Mouse (Mus musculus) skeletal muscle tissue, adult 2 months (tissue): ENCODE measurements around the gene Rab11fip5.

ENCODE experiments used
- DNase-seq: peaks from one replicate; pipeline ENCODE4 v3.0.0-alpha.2; 2012; ENCODE audit warnings: low read depth, low spot score

The Rab11fip5 gene

DNA sequence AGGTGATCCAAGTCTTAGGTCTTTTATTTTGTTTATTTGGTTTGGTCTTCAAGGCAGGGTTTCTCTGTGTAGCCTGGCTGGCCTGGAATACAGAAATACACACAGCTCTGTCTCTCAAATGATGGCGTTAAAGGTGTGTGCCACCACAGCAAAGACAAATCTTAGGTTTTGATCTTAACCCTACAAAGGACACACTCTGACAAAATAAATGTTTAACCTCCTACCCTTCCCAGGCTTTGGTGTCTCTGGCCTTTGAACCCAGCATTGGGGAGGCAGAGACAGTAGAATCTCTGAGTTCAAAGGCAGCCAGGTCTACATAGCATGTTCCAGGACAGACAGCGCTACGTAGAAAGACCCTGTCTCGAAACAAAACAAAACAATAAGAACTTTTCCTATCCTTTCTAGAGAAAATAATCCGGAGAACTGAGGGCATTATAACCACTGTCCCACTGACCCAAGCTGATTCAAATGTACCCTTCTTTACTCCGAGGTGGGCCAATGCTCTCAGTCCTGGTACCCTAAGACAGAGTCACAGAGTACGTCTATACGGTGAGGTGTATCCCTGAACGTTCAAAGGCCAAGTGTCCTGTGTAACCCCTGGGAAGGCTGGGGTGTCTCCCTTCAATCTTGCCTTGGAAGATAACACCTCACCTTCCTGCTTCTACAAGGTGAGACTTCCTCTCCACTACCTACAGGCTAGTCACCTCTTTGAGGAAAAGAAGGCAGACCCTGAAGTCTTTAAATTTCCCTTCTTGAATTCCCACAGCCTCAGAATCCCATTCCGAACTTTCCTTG is 1.2 kb downstream of the Rab11fip5 start:
- no peak for DNase-seq

DNA sequence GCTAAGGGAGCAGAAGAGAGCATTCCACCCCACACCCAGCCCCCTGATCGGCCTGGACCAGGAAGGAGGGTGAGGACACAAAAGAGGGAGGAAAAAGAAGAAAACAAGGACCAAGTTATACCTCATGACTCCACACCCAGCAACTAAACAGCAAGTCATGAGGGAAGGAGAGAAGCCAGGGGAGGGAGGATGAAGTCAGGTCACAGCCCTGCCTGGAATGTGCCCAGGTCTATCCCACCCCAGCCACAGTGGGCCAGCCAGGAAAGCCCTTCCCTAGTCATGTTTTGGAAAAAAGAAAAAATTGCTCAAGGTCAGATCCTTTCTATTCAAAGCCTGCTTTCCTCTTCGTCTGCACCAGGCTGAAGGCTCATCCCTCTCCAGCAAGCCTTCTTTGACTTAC is 1.9 kb downstream of the Rab11fip5 start:
- no peak for DNase-seq

DNA sequence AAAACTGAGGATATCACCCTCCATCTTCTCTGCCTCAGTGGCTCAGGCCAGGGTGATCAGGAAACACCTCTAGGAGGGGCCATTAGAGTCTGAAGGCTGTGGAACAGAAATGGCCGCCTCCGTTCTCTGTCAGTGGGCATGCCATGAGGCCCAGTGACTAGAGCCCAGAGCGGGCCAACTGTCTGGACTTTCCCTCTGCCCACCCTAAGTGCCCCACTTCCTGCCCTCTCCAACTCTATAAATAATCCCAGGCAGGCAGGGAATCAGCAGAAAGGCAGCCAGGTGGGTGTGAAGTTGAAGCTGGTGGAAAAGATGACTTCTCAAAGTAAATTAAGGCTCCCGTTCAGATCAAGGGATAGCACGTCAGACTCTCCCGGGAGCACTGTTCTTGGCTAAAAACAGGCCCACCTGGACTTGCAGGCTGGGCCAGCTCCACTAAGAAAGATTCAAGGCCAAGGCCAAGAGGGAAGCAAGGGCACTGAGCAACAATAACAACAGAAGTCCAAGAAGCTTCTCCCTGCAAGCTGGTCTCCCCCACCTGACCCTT is 2.5 kb downstream of the Rab11fip5 start:
- no peak for DNase-seq

DNA sequence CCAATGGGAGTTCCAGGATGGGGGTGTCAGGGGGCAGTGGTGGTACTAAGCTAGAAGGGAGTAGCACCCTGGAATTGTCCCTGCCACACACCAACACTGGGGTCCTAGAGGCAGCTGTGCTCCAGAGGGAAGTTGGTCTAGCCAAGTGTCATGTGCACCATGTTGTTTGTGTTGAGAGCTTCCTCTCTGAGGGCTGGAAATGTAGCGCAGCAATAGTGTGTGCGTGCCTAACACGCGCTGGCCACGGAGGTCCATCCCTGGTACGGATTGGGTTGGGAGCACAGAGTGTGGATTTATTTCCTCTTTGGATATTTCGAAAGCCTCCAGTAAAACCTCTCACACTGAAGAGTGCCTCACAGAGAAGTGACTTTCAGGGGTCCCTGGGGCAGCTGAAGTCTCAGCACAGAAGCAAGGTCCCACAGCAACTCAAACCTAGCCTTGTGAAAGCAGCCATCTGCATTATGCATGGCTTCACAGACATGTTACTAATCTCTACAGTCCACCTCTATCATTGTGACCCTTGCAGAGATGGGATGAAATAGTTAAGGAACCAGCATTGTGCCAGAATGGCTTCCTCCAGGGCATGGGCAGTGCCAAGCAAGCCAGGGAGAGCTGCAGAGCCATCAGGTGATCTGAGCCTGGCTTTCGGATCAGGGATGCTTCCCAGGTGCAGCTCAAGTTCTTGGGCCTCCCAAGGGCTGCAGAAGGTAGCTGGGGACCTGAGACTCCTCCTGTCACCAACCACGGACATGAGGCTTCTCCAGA is 3.6 kb downstream of the Rab11fip5 start:
- no peak for DNase-seq

DNA sequence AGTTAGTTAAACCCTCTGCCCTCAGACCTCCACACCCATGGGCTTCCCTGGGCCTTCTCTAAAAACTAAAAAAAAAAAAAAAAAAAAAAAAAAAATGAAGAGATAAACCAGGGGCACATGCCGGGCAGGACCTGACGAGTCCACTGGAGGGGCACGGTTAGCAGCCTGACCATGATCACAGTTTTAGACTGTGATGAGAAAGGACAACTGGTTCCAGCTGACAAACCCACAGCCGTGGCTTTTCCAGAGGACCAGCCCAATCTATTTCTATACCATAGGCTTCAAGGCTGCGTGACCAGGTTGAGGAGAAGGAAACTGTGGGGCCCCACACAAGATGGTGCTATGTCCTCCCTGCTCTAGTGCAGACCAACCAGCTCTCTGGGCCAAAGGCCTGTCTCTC is 4.4 kb downstream of the Rab11fip5 start:
- no peak for DNase-seq

DNA sequence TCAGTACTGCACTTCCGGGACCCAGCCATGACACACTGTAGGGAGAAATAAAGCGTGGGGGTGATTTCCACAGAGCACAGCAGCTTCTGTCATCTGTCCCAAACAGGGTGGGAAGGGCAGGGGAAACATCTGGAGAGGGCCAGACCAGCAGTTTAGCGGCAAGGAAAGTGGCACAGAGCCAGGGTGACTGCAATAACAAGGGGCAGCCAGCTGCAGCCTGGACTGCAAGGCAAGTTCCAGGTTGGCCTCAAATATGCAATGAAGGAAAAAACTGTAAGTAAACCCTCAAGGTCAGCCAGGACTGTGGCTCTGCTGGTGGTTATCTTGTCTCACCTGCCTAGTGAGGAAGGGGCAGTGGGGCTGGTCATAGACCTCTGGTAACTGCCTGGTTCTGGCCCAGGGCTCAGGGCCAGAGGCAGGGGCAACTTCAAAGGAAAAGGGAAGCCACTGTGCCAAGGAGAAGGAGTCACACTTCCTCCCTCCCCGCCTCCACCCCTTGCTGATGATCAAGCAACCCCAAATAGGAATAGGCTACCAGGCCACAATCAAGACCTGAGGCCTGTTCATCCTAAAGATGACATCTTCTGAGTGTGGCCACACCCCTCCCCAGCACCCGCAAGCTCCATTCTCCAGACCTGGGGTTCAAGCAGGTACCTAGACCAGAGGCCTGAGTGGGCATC is 5.1 kb downstream of the Rab11fip5 start:
- peak; percentile 85 for DNase-seq

DNA sequence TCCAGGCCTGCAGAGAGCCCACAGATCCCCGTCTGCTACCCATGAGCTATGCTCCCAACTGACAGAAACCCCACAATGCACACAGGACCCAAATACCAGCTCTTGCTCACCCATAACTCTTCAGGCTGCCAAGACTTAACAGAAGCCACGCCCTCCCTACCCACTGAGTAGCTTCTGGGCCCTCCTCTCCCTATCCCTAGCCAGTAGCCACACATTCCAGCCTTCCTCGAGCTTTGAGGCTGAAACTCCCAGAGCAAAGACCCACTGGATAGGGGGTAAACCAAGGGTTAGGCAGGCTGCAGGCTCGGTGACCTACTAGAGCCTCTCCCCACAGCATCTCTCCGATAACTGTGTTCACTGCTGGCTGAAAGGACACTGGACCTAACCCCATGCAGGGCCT is 5.7 kb downstream of the Rab11fip5 start:
- DNase-seq, result no peak

DNA sequence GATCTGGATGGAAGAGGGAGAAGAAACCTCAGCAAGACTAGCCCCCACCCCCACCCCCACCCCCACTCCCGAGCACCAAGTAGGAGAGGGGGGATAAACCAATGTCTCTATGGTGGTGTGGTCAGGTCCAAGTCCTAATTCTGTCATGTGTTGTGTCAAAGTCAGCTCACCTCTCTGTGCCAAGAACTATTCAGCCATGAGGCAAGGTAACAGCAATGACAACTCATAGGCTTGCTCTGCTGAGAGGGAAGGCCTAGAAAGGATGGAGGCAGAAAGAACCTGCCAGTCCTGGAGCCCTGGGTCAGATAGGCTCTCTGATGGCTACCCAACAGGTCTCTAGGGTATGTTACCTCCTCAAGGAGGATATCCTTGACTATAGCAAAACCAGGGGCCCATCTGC is 6.3 kb downstream of the Rab11fip5 start:
- DNase-seq, result no peak

DNA sequence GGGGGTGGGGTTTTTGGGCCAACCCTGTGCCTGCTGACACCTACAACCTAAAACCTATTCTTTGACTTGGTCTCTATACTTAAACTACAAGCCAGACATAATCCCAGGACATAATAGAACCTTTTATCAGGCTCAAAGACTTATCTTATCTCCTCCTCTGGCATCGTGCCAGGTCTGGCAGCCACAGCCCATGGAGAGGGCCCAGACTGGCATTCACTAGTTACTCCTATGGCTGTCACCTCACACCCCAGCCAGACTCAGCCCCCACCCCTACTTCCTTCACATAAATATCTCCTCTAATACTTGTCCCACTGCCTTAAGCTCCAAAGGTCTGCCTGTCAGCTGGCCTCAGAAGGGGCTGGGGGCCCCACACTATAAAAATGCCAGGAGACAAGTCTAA is 8.0 kb downstream of the Rab11fip5 start:
- DNase-seq, result no peak

DNA sequence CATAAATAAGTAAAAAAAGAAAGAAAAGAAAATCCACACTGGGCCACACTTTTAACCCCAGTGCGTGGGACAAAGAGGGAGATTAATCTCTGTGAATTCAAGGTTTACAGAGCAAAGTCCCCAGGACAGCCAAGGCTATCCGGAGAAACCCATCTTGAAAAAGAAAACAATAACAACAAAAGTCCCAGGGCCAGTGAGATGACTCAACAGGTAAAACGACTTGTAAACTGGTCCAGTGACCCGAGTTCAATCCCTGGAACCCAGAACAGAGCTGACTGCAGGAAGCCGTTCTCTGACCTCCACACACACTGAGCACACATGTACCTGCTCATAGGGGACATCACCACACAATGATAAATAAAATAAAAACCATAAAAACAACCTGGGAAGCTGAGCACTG is 10.0 kb downstream of the Rab11fip5 start:
- DNase-seq, result no peak

DNA sequence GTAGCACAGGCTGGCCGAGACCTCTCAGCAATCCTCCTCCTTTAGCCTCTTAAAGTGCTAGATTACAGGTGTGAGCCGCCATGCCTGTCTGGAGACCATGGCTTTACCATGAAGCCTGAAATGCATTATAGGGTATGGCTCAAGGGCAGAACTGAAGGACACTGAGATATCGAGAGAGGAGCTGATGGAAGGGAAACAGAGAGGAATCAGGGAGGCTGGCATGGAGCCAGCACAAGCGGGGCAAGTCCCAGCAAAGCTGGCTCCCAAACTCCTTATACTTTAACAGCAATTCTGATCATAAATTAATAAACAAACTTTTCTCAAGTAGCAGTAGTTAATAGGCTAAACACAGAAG is 10.6 kb downstream of the Rab11fip5 start:
- DNase-seq, result no peak

DNA sequence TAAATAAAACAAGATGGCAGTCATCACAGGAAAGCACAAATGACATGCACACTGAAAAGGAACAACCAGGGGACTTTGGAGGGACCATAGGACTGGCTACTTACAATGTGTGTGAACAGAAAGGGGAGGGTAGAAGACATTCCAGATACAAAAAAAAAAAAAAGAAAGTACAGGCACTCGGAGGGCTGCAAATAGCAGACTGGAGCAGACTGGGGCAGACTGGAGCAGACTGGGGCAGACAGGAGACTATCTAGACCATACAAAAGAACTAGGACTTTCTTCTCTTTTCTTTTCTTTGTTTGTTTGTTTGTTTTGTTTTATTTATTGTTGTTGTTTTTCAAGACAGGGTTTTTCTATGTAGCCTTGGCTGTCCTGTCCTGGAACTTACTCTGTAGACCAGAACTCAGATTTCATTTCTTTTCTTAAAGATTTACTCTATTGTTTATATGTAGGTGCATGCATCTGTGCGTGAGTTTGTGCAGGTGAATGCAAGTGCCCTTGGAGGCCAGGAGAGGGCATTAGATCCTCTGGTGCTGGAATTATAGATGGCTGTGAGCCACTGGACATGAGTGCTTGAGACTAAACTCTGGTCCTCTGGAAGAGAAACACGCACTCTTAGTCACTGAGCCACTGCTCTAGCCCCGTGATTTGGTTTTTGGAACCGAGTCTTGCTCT is 11.1 kb downstream of the Rab11fip5 start:
- no peak for DNase-seq

DNA sequence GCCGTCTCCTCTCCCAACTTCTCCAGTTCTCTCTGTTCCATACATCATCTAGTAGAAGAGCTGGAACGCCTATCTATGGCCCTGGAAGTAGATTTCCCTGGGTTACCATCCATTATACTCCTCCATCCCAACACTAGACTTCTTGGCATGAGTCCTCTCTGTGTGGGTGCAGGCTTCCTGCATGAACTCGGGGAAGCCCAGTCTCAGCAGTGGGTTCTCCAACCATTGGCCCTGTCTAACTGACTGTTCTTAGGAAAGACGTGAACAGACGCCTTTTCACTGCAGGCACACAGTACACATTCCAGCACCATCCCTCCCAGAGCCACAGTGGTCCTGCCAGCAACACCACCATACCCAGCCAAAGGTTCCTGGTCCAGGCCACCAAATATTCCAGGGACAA is 11.8 kb downstream of the Rab11fip5 start:
- DNase-seq, result no peak

DNA sequence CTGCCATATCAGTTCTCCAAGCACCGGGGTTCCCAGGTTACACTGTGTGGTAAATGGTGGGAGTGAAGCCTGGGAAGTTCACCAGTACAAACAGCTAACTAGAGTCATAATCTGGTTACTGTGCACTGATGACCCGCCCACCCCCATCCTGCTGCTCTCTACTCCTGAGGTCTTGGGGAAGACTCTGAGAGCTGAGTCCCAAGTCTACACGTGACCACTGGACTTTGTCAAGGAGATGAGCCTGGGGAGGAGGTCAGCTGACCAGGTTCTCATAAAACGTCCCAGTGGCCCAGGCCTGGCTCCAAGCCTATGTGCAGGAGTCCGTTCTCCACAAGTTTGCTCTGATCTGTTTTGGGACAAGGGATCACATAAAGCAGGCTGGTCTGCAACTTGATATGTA is 14.1 kb downstream of the Rab11fip5 start:
- no peak for DNase-seq

DNA sequence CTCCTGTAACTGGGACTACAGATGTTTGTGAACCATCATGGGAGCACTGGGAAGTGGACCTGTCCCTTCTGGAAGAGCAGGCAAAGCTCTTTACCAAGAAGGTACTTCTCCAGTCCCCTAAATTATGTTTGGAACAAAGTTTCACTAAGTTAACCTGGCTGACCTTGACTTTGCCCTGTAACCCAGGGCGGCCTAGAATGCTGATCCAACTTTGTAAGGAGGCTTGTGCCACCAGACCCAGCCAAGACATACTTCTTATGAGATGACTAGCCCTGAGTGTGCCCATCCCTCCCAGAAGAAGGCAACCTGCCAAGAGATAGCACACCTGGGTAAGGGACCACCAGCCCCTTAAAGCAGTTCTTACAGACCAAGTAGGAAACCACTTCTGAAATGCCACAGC is 15.6 kb downstream of the Rab11fip5 start:
- no peak for DNase-seq

DNA sequence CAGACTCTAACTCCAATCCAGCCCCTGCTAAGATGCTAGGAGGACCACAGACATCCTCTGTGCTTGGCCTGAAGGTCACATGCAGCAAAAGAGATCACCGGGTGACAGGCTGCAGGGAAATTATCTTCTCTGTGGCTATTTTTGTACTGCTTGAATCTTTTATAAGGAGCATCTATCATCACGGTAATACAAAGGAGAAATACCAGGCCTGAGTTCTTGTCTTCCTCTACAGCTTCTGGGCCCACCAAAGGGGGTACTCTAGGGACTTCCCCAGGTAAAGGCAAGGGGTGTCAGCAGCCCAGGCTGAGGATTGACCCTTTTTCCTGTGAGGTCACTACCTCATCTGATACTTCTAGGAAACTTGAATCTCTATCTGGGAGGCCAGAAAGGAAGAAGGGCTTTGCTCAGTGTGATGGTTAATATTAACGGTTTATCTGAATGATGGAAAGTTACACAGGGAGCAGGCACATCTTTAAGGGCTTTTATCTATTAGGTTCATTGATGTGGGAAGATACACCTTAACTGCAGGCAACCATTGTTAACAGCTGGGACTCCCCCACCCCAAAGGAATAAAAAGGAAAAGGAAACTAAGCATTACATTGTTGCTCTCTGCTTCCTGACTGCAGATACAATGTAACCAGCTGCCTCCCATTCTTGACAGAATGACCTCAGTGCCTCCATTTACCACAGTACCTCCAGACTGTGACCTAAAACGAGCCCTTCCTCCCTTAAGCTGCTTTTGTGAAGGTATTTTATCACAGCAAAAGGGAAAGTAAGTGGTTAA is 17.6 kb downstream of the Rab11fip5 start:
- no peak for DNase-seq

DNA sequence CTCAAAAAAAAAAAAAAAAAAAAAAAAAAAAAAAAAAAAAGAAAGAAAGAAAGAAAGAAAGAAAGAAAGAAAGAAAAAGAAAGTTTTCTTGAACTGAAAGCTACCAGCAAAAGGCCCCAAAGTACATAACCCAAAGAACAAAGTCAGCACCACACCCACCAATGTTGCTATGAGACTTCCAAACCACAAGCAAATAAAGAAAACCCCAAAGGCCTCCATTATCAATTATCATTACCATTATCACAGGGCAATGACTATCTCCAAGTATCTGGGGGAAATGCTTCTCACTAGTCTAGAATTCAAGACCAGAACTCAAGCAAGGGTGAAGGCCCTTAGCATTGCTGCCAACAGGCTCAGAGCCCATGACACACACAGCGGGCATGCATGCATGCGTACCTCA is 18.7 kb downstream of the Rab11fip5 start:
- DNase-seq, result no peak

DNA sequence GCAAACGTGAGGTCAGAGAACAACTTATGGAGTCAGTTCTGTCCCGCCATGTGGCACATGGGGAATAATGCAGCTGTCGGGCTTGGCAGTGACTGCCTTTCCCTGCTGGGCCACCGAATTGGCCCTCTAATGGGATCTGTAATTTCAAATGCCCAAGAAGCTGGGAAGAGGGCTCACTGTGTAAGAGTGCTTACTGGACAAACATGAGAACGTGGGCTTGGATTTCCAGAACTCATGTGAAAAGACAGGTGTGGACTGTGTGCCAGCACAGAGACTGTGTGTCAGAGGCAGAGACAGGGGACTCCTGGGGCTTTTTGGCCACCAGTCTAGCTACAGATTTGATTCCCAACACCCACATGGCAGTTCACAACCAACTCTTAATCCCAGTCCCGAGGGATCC is 19.7 kb downstream of the Rab11fip5 start:
- no peak for DNase-seq

DNA sequence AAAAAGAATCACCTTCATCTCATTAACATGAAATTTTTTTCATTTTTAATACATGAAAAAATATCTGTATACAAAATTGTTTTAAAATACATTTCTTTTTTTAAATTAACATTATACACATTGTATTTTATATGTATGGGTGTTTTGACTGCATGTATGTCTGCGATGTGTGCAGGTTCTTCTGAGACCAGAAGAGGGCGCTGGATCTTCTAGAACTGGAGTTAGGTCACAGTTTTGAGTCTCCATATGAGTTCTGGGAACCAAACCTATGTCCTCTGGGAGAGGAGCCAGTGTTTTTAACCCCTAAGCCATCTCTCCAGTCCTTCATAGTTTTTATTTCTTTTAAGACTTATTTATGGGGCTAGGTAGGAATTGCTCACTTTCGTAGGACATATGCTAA is 20.7 kb downstream of the Rab11fip5 start:
- no peak for DNase-seq

DNA sequence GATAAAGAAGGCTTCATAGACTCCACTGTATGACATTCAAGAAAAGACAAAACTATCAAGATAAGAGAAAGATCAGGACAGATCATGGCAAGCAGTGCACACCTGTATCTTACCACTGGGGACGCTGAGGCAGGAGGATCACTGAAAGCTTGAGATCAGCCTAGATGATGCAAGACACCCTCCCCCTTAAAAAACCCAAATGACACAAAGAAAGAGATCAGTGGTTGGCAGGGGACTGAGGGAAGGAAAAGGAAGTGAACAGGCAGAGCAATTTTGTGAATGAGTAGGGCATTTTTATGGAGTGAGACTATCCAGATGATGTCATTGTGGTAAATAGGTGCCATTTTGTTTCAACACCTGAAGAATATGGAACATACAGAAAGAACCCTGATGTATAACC is 24.3 kb downstream of the Rab11fip5 start:
- no peak for DNase-seq

DNA sequence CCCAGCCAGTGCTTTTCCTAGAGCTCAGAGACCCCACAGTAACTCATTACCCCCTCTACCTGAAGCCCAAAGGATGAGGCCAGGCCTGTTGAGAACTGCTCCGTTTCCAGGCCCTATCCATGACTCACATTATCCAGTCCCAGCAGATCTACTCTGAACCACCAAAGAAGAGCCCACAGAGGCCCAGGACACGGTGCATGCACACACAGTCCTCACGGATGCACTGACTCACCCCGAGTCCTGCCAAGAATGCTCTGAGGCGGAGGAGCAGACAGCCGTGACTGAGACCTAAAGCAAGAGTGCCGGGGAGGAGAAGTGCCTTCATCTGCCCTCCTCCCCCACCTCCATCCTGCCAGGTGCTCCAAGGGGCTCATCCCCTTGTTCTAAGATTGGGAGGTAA is 25.2 kb downstream of the Rab11fip5 start:
- peak; percentile 54 for DNase-seq
